Mouse (Mus musculus): Measurements from ENCODE around the gene Upf2.
"Not testable (repeated sequence)": the region's sequence is repeated elsewhere in the genome, so short reads cannot be mapped to it uniquely, and the experiment has no call there.

Upf2 gene

GRCm38 (mm10) chr2:5949821-5950220, 1.4 kb upstream of the Upf2 start:
- DNase-seq (ENCODE audit: extremely low spot score) = not testable (repeated sequence)

GRCm38 (mm10) chr2:5950305-5950704, 964 bp upstream of the Upf2 start:
- DNase-seq (ENCODE audit: extremely low spot score) = no peak

- DNase-seq (ENCODE audit: extremely low spot score) = no peak
Measured at GRCm38 (mm10) chr2:5951621-5952211, 447 bp downstream of the Upf2 start.

- no peak for DNase-seq (ENCODE audit: extremely low spot score)
Measured at GRCm38 (mm10) chr2:5957705-5958104, 6.4 kb downstream of the Upf2 start.

- no peak for DNase-seq (ENCODE audit: extremely low spot score)
Measured at GRCm38 (mm10) chr2:5962265-5962664, 11.0 kb downstream of the Upf2 start.

GRCm38 (mm10) chr2:5963729-5964128, 12.5 kb downstream of the Upf2 start:
- not testable (repeated sequence) for DNase-seq (ENCODE audit: extremely low spot score)

- no peak for DNase-seq (ENCODE audit: extremely low spot score)
Measured at GRCm38 (mm10) chr2:5965972-5966371, 14.7 kb downstream of the Upf2 start.

- not testable (repeated sequence) for DNase-seq (ENCODE audit: extremely low spot score)
Measured at GRCm38 (mm10) chr2:5970629-5971028, 19.4 kb downstream of the Upf2 start.

GRCm38 (mm10) chr2:5977532-5977931, 26.3 kb downstream of the Upf2 start:
- no peak for DNase-seq (ENCODE audit: extremely low spot score)

- peak; percentile 36 for DNase-seq (ENCODE audit: extremely low spot score)
Measured at GRCm38 (mm10) chr2:5995538-5995937, 44.3 kb downstream of the Upf2 start.

- no peak for DNase-seq (ENCODE audit: extremely low spot score)
Measured at GRCm38 (mm10) chr2:6003949-6004348, 52.7 kb downstream of the Upf2 start.

- DNase-seq (ENCODE audit: extremely low spot score) = no peak
Measured at GRCm38 (mm10) chr2:6014532-6014931, 63.3 kb downstream of the Upf2 start.

GRCm38 (mm10) chr2:6015182-6015581, 63.9 kb downstream of the Upf2 start:
- not testable (repeated sequence) for DNase-seq (ENCODE audit: extremely low spot score)

GRCm38 (mm10) chr2:6020570-6020969, 69.3 kb downstream of the Upf2 start:
- no peak for DNase-seq (ENCODE audit: extremely low spot score)

GRCm38 (mm10) chr2:6042644-6043043, 91.4 kb downstream of the Upf2 start:
- no peak for DNase-seq (ENCODE audit: extremely low spot score)

- DNase-seq (ENCODE audit: extremely low spot score) = no peak
Measured at GRCm38 (mm10) chr2:6046796-6047195, 95.5 kb downstream of the Upf2 start.

GRCm38 (mm10) chr2:6048570-6048969, 97.3 kb downstream of the Upf2 start:
- no peak for DNase-seq (ENCODE audit: extremely low spot score)

- no peak for DNase-seq (ENCODE audit: extremely low spot score)
Measured at GRCm38 (mm10) chr2:6049018-6049417, 97.7 kb downstream of the Upf2 start.

GRCm38 (mm10) chr2:6055466-6055865, 104.2 kb downstream of the Upf2 start:
- no peak for DNase-seq (ENCODE audit: extremely low spot score)

- DNase-seq (ENCODE audit: extremely low spot score) = no peak
Measured at GRCm38 (mm10) chr2:6056518-6056917, 105.2 kb downstream of the Upf2 start.

- no peak for DNase-seq (ENCODE audit: extremely low spot score)
Measured at GRCm38 (mm10) chr2:6059291-6059690, 108.0 kb downstream of the Upf2 start.

- no peak for DNase-seq (ENCODE audit: extremely low spot score)
Measured at GRCm38 (mm10) chr2:6060071-6060804, 109.0 kb downstream of the Upf2 start.

- DNase-seq (ENCODE audit: extremely low spot score) = no peak
Measured at GRCm38 (mm10) chr2:6067341-6067740, 116.1 kb downstream of the Upf2 start.

- DNase-seq (ENCODE audit: extremely low spot score) = no peak
Measured at GRCm38 (mm10) chr2:6070925-6071324, 119.7 kb downstream of the Upf2 start.
